Mouse (Mus musculus) MEL (cell line): ENCODE measurements around the gene Gng12.

Source experiments
- CTCF ChIP-seq, 3 experiments: IDR thresholded peaks in 2 of 3; conservative IDR thresholded peaks in 1 of 3; 2 replicates each; pipeline ENCODE4 v1.5.1; 2011 to 2012; ENCODE audit warnings: low read length in 3 of 3, low read depth in 2 of 3, mild to moderate bottlenecking in 2 of 3, improper control_type of control experiment in 1 of 3, inconsistent platforms in 1 of 3, mixed read lengths in 1 of 3, moderate library complexity in 1 of 3; ENCODE audit not compliant: control insufficient read depth in 1 of 3, insufficient read depth in 1 of 3, poor library complexity in 1 of 3, severe bottlenecking in 1 of 3
- MAX ChIP-seq: IDR thresholded peaks from 2 replicates; pipeline ENCODE4 v1.6.1; 2011; ENCODE audit warnings: low read length, improper control_type of control experiment
- MEF2A ChIP-seq: IDR thresholded peaks from 2 replicates; pipeline ENCODE4 v1.6.1; 2014; ENCODE audit warnings: low read depth, mild to moderate bottlenecking, inconsistent platforms, low read length, improper control_type of control experiment; ENCODE audit not compliant: poor library complexity, insufficient replicate concordance, severe bottlenecking; ENCODE audit errors: extremely low read depth
- POLR2A ChIP-seq, 2 experiments: IDR thresholded peaks; 2 replicates each; pipeline ENCODE4 v1.6.1; 2011 to 2012; ENCODE audit warnings: low read length in 2 of 2, mild to moderate bottlenecking in 2 of 2, control low read depth in 1 of 2, improper control_type of control experiment in 1 of 2, low read depth in 1 of 2, moderate library complexity in 1 of 2; ENCODE audit not compliant: control insufficient read depth in 1 of 2, insufficient read depth in 1 of 2, poor library complexity in 1 of 2
- POLR2AphosphoS2 ChIP-seq: IDR thresholded peaks from 2 replicates; pipeline ENCODE4 v1.6.1; 2011; ENCODE audit warnings: low read length, improper control_type of control experiment
- ZMIZ1 ChIP-seq: IDR thresholded peaks from 2 replicates; pipeline ENCODE4 v1.6.1; 2012; ENCODE audit warnings: low read depth, mild to moderate bottlenecking, inconsistent platforms, low read length, improper control_type of control experiment, moderate library complexity
- ZNF384 ChIP-seq: IDR thresholded peaks from 2 replicates; pipeline ENCODE4 v1.6.1; 2012; ENCODE audit warnings: low read depth, mild to moderate bottlenecking, inconsistent platforms, low read length, improper control_type of control experiment

DNA sequence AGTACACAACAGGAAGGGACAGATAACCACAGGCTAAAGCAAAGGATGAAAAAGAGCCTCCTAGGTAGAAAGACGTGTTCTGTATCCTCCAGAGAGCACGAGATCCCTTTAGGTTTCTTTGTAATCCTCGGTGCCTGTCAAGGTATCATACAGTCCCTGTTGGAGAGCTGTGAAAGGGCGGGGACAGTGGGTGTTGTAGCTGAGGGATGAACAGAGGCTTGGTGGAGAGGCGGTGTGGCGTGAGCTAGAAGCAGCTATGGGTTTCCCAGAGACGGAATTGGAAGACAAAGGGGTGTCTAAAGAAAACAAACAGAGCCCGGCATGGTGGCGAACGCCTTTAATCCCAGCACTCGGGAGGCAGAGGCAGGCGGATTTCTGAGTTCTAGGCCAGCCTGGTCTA, 89.9 kb downstream of the Gng12 start:
- TF ChIP-seq MAX (no peak), ZMIZ1 (no peak), POLR2AphosphoS2 (no peak), POLR2A (IDR thresholded peaks at IDR 0.05; ENCODE audit: control insufficient read depth in 1 of 2, insufficient read depth in 1 of 2, low read depth in 1 of 2, low read length in 2 of 2, poor library complexity in 1 of 2) (no peak), MEF2A (no peak), CTCF (IDR thresholded peaks at IDR 0.05 in 2 of 3, conservative IDR thresholded peaks at IDR 0.05 in 1 of 3; ENCODE audit: control insufficient read depth in 1 of 3, insufficient read depth in 1 of 3, low read depth in 2 of 3, low read length in 3 of 3, poor library complexity in 1 of 3, severe bottlenecking in 1 of 3) (no peak), ZNF384 (no peak)
